Mouse (Mus musculus) thymus, adult 18-20 months (tissue): Measurements from ENCODE around the gene Elovl3.
A peak's percentile ranks its signal among the peaks of the same experiment; 100 is the strongest.
"Not testable (repeated sequence)": the region's sequence is repeated elsewhere in the genome, so short reads cannot be mapped to it uniquely, and the experiment has no call there.

ENCODE experiments used
- DNase-seq, 2 experiments: peaks; one replicate each; pipeline ENCODE4 v3.0.0; 2022; ENCODE audit warnings: mixed read lengths in 2 of 2

Gene Elovl3

DNA sequence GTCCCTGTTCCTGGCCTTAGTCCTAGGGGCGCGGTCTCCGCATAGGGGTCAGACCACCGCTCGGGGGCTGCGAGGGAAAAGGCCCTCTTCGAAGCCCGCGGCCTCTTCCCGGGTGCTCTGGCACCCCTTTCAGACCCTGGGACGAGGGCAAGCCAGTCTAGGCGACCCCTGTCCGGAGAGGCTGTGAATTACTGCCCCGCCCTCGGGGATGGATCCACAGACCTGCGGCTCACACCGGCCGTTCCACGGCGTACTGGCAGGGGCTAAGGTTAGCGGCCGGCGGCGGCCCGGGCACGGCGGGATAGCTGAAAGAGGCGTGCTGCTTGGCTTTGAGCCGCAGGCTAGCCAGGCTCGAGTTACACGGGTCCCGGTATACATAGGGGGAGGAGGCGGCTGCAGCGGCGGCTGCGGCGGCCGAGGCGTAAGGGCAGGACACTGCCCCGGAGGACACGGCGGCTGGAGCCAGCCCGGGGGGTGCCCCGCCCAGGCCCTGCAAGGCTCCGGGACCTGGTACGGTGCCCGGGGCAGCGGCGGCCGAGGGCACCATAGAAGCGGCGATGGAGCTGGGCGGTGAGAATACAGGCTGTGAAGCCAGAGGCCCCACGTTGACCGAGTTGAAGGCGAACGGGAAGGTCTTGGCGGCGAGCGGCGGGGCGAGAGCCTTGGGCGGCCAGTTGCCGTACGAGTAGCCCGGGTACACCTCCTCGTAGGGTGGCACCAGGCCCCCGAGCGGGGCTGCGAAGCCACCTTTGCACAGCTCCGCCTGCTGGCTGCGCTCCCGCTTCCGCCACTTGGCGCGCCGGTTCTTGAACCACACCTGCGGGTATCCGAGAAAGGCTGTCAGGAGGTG lies 4.3 kb downstream of the Elovl3 start:
- peak; percentile 73 for DNase-seq

GRCm38 (mm10) chr19:46136639-46137580 lies 5.2 kb downstream of the Elovl3 start:
- peak; percentile 52 to 60 for DNase-seq

DNA sequence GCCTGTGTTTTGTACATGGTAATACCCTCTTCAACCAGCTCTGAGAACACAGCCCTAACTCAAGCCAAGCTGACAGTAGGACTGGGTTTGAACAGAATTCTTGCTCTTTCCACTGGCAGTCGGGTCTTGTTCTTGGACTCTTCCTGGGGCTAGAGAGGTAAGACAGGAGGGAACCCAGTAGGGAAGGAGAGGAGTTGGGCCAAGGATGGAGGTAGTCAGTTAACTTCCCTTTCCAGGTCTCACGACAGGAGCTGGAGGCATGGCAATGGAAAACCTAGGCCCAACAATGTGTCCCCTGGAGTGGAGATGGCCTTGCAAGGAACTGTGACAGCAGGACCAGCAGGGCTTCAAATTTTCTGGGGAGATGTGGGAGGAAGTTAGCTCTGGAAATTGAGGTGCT lies 8.6 kb downstream of the Elovl3 start:
- DNase-seq = no peak

DNA sequence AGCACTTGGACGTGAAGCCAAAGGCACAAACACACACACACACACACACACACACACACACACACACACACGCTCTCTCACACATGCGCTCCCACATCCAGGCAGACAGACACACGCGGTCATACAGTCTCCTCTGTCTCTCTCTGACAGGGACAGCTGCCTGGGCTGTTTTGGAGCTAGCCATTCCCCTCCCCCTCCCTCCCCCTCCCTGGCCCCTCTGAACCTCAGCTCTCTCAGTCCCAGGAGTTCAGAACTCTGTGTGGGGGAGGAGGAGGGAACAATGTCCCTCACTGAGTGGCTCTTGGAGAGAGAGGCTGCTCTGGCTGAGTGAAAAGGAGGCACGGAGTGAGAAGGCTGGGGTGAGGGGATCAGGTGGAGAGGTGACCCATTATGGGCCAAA lies 9.4 kb downstream of the Elovl3 start:
- no peak for DNase-seq

GRCm38 (mm10) chr19:46147511-46148371 lies 16.0 kb downstream of the Elovl3 start, which contains the start of gene Pitx3:
Gene Pitx3, minus strand, starts transcription at chr19:46148326.
- no peak for DNase-seq

DNA sequence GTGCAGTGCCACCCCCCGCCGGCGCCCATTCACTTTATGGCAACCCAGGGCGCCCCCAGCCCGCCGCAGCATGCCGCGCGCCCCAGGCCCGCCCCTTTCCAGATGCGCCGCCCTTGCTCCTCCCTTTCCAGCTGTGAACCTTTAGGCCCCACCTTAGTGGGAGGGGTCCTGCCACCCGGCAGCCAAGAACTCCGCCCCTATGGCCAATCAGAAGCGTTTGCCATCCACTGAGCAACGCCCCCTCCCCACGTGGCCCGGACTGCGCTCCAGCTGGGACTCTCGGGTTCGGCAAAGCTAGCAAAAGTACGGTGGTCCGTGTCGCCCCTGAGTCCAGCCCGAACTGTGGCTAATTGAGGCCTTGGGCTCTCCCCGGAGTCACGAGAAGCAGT lies 16.7 kb downstream of the Elovl3 start:
- DNase-seq = peak; percentile 40 to 55

DNA sequence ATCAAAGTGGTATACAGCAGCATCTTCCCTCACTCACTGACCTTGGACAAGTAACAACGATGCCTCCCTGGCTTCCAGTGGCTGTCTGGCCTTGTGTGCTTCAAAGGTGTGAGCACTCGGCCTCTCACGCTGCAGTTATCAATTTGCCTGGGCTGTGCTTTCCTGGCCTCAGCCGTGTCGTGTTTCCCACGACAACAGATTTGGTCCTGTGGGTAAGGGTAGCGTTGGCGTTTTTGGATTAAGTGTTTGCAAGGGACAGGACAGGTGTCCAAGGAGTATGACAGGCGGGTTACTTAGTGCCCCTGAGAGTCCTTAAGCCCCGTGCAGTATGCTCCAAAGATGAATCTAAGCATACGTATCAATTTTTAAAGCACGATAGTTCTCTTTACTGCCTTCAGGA lies 17.4 kb downstream of the Elovl3 start:
- no peak for DNase-seq

- DNase-seq = peak; percentile 85 to 95
Measured at GRCm38 (mm10) chr19:46152127-46152803, 20.6 kb downstream of the Elovl3 start, which contains the start of gene Gbf1. Gene Gbf1, plus strand, starts transcription at chr19:46152509.

DNA sequence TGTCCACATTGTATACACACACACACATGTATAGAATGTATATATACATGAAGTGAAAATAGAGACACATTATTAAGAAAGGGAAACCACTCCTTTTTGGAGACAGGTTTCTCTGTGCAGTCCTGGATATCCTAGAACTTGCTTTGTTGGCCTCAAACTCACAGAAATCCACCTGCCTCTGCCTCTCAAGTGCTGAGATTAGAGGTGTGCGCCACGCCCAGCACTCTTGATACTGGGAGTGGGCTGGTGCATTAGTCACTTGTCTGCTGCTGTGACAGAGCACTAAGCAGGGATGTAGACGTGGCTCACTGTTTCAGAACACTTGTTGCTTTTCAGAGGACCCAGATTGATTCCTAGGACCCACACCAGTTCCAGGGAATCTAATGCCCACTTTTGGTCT lies 34.3 kb downstream of the Elovl3 start:
- DNase-seq = no peak

GRCm38 (mm10) chr19:46167169-46167568 lies 35.5 kb downstream of the Elovl3 start:
- not testable (repeated sequence) for DNase-seq

DNA sequence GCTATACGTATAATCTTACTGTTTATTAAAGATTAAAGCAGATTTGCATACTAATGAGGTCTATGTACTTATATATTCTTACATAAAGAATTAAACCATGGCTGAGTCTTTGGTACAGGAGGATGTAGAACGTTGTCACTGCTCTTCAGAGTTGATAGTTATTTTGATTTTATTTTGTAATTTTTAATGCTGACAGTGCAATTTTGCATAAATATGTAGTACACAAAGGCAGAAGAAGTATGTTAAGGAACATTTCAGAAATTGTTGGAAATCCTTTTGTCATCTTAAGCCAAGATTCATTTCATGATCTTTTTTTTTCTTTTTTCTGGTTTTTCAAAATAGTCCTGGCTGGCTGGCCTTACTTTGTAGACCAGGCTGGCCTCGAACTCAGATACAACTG lies 37.7 kb downstream of the Elovl3 start:
- no peak for DNase-seq

- no peak for DNase-seq
Measured at GRCm38 (mm10) chr19:46169913-46170312, 38.2 kb downstream of the Elovl3 start.

DNA sequence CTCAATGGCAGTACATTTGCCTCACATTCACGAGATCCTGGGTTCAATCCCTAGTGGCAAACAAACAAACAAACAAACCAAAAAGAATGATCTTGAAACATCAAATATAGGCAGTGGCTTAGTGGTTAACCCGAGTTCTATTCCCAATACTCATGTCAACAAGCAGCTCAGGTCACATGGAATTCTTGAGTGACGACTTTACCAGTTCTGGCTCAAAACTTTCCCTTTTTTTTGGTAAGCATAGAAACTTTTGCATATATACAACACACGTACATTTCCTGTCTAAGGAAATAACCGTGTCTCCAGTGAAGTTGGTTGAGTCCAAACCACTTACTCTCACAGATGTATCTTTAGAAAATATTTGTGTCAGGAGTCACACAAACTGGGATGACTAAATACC lies 40.8 kb downstream of the Elovl3 start:
- no peak for DNase-seq

GRCm38 (mm10) chr19:46175173-46175572 lies 43.5 kb downstream of the Elovl3 start:
- DNase-seq = no peak

DNA sequence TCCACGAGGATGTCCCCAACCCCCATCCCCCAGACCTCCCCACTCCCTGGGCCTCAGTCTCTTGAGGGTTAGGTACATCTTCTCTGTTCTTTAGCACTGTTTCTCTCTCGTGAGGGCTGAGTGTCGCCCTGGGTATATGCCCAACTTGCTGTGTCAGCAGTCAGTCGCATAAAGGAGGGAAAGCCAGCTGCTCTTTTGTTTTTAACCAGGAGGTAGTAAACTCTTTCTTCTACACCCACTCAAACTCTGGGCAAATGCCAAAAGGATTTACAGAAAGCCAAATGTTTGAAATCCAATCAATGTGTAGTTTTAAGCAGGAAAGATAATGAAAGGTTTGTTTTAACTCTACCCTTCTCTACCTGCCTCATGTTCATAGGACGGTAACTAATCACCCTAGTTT lies 45.3 kb downstream of the Elovl3 start:
- DNase-seq = no peak

- DNase-seq = no peak
Measured at GRCm38 (mm10) chr19:46180274-46180673, 48.6 kb downstream of the Elovl3 start.

- no peak for DNase-seq
Measured at GRCm38 (mm10) chr19:46182241-46182640, 50.5 kb downstream of the Elovl3 start.
